Mouse (Mus musculus) hindbrain, embryonic 13.5 days (tissue): ENCODE measurements around the gene Gabbr1. TPM values are rescaled to one million over a fixed set of nuclear protein-coding genes. Genes with fewer than 3 reads are reported as not detected.

ENCODE experiments used
- ATAC-seq: fragments of 200-750 bp; cut with Nextera tagmentation; 2 replicates; pipeline ENCODE4 v1.8.0; 2017; ENCODE audit warnings: moderate TSS enrichment; ENCODE audit not compliant: low FRiP score
- H3K27ac ChIP-seq: fragments of 300-500 bp; sonication (generic); 2 replicates; pipeline ENCODE4 v1.5.1; 2015; ENCODE audit warnings: inconsistent platforms, mild to moderate bottlenecking, moderate library complexity
- H3K27me3 ChIP-seq: fragments of 300-500 bp; sonication (generic); 2 replicates; pipeline ENCODE4 v1.6.1; 2015; ENCODE audit warnings: mild to moderate bottlenecking, inconsistent platforms
- H3K36me3 ChIP-seq: fragments of 300-500 bp; sonication (generic); 2 replicates; pipeline ENCODE4 v1.6.1; 2015; ENCODE audit warnings: mild to moderate bottlenecking, inconsistent platforms
- H3K4me1 ChIP-seq: fragments of 300-500 bp; sonication (generic); replicated peaks from 2 replicates; pipeline ENCODE4 v1.6.1; 2015; ENCODE audit warnings: inconsistent platforms
- H3K4me2 ChIP-seq: fragments of 300-500 bp; sonication (generic); 2 replicates; pipeline ENCODE4 v1.6.1; 2015; ENCODE audit warnings: inconsistent platforms, mild to moderate bottlenecking, moderate library complexity
- H3K4me3 ChIP-seq: fragments of 300-500 bp; sonication (generic); 2 replicates; pipeline ENCODE4 v1.5.1; 2015; ENCODE audit warnings: mild to moderate bottlenecking, inconsistent platforms
- H3K9ac ChIP-seq: fragments of 300-500 bp; sonication (generic); 2 replicates; pipeline ENCODE4 v1.6.1; 2015; ENCODE audit warnings: mild to moderate bottlenecking, inconsistent platforms
- H3K9me3 ChIP-seq: fragments of 300-500 bp; sonication (generic); 2 replicates; pipeline ENCODE4 v1.6.1; 2016; ENCODE audit warnings: inconsistent platforms
- WGBS: fragments of 180-500 bp; shearing (Covaris S2); methylation state at CpG from one replicate; pipeline ENCODE4 v1.1.7; 2015; 5-methylcytosine and 5-hydroxymethylcytosine counted together
- polyA plus RNA-seq: library from polyadenylated mRNA; unstranded; fragments of >200 nt; fragmentation: Nextera tagmentation; extraction: Ambion mirVana; gene quantifications from 2 replicates; pipeline ENCODE4 v1.2.1, GENCODE M21; 2015

Gene Gabbr1
- 55.6 and 57.0 TPM in 2 replicates for polyA plus RNA-seq

DNA sequence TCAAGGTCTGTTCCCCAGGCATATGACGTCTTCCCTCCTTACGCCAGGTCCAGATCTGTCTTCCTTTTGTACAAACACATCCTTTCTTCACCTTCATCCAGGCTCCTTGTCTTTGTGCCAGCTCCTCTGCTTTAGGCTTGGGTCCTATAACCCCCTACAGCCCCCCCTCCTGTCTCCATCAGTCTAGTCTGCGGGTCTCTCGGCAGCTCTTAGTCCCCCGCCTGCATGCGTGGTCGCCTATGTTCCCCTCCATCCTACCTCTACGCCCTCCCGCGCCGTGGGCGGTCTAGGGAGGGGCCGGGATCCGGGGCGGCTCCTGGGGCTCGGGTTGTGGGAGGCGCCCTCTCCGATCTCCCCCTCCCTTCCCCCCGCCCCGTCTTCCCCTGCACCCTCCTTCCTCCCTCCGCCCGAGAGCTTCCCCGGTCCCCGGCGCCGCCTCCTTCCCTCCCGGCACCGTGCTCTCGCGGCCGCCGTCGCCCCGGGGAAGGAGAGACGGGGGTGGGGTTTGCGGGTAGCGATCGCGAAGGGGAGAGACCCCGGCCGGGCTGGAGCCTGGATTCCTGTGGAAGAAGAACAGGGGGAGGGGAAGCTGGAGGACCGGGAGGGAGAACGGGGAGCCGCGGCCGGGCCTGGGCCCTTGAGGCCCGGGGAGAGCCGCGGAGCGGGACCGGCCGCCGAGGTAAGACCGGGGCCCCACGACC, at the start of gene Gabbr1:
Gabbr1 (plus strand) TSS at position 356 of the 701 bp plus-strand sequence.
- no peaks in the 10 kb centered on the region for H3K36me3 ChIP-seq
- H3K27ac ChIP-seq: peak within 1 kb of the TSS; percentile 97
- H3K27me3 ChIP-seq: peaks cover 4% of the 10 kb centered on the region; the same call in 1 of the 2 replicates
- under 1% methylated on average over 43 of the region's 55 CpGs for WGBS
- peak within 1 kb of the TSS; percentile 86 for H3K4me3 ChIP-seq
- peak within 1 kb of the TSS; percentile 88 for H3K4me2 ChIP-seq
- H3K9ac ChIP-seq: peak within 1 kb of the TSS; percentile 98
- no peaks in the 10 kb centered on the region for H3K9me3 ChIP-seq
- peaks cover 39% of the 10 kb centered on the region for H3K4me1 ChIP-seq
- ATAC-seq: peak; percentile 80

DNA sequence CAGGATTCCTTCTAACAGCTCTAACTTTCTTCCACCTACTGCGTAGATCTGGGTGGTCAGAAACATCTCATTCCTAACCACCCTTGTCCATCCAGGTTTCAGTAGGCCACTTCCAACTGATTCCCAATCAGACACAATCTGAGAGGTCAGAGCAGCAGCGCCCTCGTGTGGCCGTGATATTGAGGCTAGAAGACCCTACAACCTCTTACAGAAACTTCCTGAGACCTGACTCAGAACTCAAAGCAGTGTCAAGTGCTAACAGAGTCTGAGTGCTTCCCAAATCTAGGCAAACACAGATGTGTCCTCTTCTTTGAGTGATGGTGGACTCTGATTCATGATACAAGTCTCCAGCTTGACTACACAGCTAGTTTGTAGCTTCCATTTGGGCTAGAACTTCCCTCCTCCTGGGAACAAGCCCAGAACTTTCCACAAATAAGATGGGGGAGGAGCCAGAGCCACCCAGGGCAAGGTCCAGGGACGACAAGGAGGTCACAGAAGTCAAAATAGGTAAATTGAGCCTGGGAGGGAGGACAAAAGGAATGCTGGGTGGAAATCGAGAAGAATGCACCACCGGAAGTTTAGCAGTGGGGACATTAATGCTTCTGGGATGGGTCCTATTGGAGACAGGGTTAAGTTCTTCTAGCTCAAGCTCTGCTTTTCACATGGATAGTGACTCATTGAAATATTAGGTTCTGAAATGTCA, 48.6 kb upstream of the Gabbr1 start:
- Histone ChIP-seq H3K36me3 (no peaks in the 10 kb centered on the region), H3K4me3 (no peak overlapping the region), H3K27me3 (no peaks in the 10 kb centered on the region), H3K4me2 (no peak overlapping the region), H3K4me1 (no peaks in the 10 kb centered on the region), H3K27ac (no peak overlapping the region), H3K9ac (no peak overlapping the region), H3K9me3 (no peaks in the 10 kb centered on the region)
- 35% methylated on average over 7 of the region's 7 CpGs for WGBS
- peak; percentile 65; the same call in 1 of the 2 replicates for ATAC-seq

- Histone ChIP-seq H3K9me3 (no peaks in the 10 kb centered on the region), H3K27ac (no peak overlapping the region), H3K27me3 (no peaks in the 10 kb centered on the region), H3K4me3 (no peak overlapping the region), H3K36me3 (no peaks in the 10 kb centered on the region), H3K9ac (no peak overlapping the region), H3K4me2 (no peak overlapping the region), H3K4me1 (0 out of 2 replicates have a peak, but pooled peaks cover 2% of the 10 kb centered on the region)
- no peak for ATAC-seq
- 75% methylated on average over 2 of the region's 2 CpGs for WGBS
Measured at GRCm38 (mm10) chr17:36998477-36998876, 47.3 kb upstream of the Gabbr1 start.

DNA sequence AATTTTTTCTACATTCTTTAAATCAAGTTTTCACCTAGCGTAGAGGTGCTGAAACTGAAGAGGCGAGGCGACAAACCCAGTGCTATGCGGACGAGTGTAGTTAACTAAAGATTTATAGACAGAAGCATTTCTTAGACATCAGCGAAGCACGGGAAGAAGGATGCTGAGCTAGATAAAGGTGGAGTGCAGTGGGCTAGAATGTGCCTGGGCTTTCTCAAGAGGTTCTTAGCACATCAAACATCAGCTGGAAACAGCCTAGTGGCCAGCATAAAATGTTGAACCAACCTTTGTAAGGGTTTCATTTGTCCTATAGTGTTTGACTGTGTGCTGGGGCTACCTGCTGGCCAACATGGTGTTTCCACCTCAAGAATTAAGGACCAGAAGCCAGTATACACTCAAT, 44.9 kb upstream of the Gabbr1 start, which contains the start of gene Zfp57:
Zfp57 (plus strand) TSS at position 301 of the 400 bp plus-strand sequence.
- ATAC-seq: no peak
- Histone ChIP-seq H3K4me2 (peak within 1 kb of the TSS; percentile 66), H3K27ac (peak within 1 kb of the TSS; percentile 98; the same call in 1 of the 2 replicates), H3K4me3 (peak within 1 kb of the TSS; percentile 86), H3K9ac (peak within 1 kb of the TSS; percentile 39; the same call in 1 of the 2 replicates), H3K9me3 (no peaks in the 10 kb centered on the region), H3K27me3 (no peaks in the 10 kb centered on the region), H3K36me3 (peaks cover 12% of the 10 kb centered on the region), H3K4me1 (peaks cover 20% of the 10 kb centered on the region)
- WGBS: 97% methylated on average over 7 of the region's 7 CpGs

- H3K27ac ChIP-seq: peak overlapping the region; percentile 98
- peak overlapping the region; percentile 66 for H3K4me2 ChIP-seq
- peak overlapping the region; percentile 96 for H3K9ac ChIP-seq
- no peaks in the 10 kb centered on the region for H3K27me3 ChIP-seq
- H3K36me3 ChIP-seq: peaks cover 28% of the 10 kb centered on the region
- peaks cover 23% of the 10 kb centered on the region for H3K4me1 ChIP-seq
- no peaks in the 10 kb centered on the region for H3K9me3 ChIP-seq
- H3K4me3 ChIP-seq: peak overlapping the region; percentile 86
- under 1% methylated on average over 49 of the region's 49 CpGs for WGBS
- peak; percentile 87 for ATAC-seq
Measured at GRCm38 (mm10) chr17:37002364-37003330, 43.1 kb upstream of the Gabbr1 start.

DNA sequence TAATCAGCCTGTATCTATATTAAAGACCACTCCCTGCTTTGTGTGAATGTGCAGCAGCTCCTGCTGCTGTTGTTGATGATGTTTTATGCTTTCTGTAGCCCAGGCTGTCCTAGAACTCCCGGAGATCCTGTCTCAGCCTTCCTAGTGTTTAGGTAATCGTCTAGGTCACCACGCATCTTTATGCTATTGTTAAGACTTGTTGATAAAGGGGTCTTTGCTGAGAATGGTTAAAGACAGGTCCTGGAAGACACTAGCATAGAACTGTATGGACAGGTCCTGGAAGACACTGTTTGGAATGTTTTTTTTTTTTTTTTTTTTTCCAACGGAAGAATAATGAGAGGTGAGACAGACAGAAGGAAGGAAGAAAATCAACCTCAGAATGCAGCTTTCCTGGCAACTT, 42.4 kb upstream of the Gabbr1 start:
- peak; percentile 2; the same call in 1 of the 2 replicates for ATAC-seq
- peak overlapping the region; percentile 86 for H3K4me3 ChIP-seq

GRCm38 (mm10) chr17:37008161-37008560, 37.6 kb upstream of the Gabbr1 start:
- H3K4me1 ChIP-seq: peaks cover 46% of the 10 kb centered on the region
- 92% methylated on average over 6 of the region's 6 CpGs for WGBS
- no peaks in the 10 kb centered on the region for H3K27me3 ChIP-seq
- H3K27ac ChIP-seq: no peak overlapping the region
- no peak overlapping the region for H3K4me3 ChIP-seq
- H3K36me3 ChIP-seq: peaks cover 70% of the 10 kb centered on the region
- no peak overlapping the region for H3K9ac ChIP-seq
- H3K4me2 ChIP-seq: no peak overlapping the region
- no peaks in the 10 kb centered on the region for H3K9me3 ChIP-seq
- ATAC-seq: no peak

More for the DNA sequence above, 42.4 kb upstream of the Gabbr1 start:
- H3K4me1 ChIP-seq: peaks cover 28% of the 10 kb centered on the region
- H3K36me3 ChIP-seq: peaks cover 36% of the 10 kb centered on the region
- peak overlapping the region; percentile 96 for H3K9ac ChIP-seq
- no peaks in the 10 kb centered on the region for H3K9me3 ChIP-seq
- peak overlapping the region; percentile 98 for H3K27ac ChIP-seq
- H3K27me3 ChIP-seq: no peaks in the 10 kb centered on the region
- 22% methylated on average over 4 of the region's 4 CpGs for WGBS
- H3K4me2 ChIP-seq: peak overlapping the region; percentile 66

GRCm38 (mm10) chr17:37009460-37010042, 36.2 kb upstream of the Gabbr1 start:
- WGBS: 93% methylated on average over 17 of the region's 17 CpGs
- no peak overlapping the region for H3K27ac ChIP-seq

DNA sequence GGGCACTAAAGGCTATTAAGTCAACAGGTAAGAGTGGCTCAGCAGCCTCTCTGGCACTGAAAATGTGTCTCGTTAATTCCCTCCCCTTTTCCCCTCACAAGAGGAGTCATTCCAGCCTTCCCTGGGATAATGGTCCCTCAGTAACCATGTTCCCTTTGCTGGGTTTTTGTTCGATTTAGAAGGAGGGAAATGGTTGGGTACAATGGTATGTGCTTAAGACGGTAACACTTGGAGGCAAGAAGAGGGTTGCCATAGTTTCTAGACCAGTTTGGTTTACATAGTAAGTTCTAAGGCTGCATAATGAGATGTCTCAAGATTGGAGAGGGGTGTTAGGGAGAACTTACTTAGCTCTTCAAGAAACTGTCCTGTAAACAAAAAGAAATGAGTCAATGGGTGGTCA, 34.0 kb upstream of the Gabbr1 start:
- Histone ChIP-seq H3K27ac (no peak overlapping the region), H3K27me3 (no peaks in the 10 kb centered on the region), H3K4me2 (no peak overlapping the region), H3K9ac (no peak overlapping the region), H3K9me3 (no peaks in the 10 kb centered on the region), H3K4me1 (peaks cover 26% of the 10 kb centered on the region), H3K4me3 (no peak overlapping the region), H3K36me3 (peaks cover 54% of the 10 kb centered on the region)
- WGBS: 85% methylated on average over 3 of the region's 3 CpGs
- no peak for ATAC-seq

More at GRCm38 (mm10) chr17:37009460-37010042, 36.2 kb upstream of the Gabbr1 start:
- H3K27me3 ChIP-seq: no peaks in the 10 kb centered on the region
- ATAC-seq: no peak
- peaks cover 33% of the 10 kb centered on the region for H3K4me1 ChIP-seq
- H3K9ac ChIP-seq: no peak overlapping the region
- H3K4me3 ChIP-seq: no peak overlapping the region
- H3K4me2 ChIP-seq: no peak overlapping the region
- H3K9me3 ChIP-seq: no peaks in the 10 kb centered on the region
- peaks cover 72% of the 10 kb centered on the region for H3K36me3 ChIP-seq

DNA sequence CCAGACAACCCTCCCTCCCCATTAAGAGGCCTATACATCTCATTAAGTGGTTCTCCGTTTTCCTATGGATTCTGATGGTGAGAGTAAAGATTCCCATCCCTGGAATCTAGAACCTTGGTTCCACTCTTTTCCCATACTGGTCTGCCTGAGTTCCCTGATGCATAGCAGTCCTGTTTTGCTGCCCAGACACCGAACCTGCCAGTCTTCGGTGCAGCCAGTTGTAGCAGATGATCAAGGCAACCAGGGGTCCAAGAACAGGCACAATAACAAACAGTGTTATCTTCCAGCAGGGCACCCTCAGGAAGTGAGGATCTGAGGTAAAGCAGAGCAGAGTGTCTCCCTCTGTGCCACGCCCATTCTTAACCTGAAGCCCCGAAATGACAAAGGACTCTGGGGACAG, 33.6 kb upstream of the Gabbr1 start:
- no peaks in the 10 kb centered on the region for H3K9me3 ChIP-seq
- H3K36me3 ChIP-seq: peaks cover 50% of the 10 kb centered on the region
- no peak overlapping the region for H3K4me2 ChIP-seq
- H3K4me3 ChIP-seq: no peak overlapping the region
- WGBS: 77% methylated on average over 5 of the region's 5 CpGs
- no peak overlapping the region for H3K9ac ChIP-seq
- H3K4me1 ChIP-seq: peaks cover 26% of the 10 kb centered on the region
- no peak overlapping the region for H3K27ac ChIP-seq
- no peaks in the 10 kb centered on the region for H3K27me3 ChIP-seq
- ATAC-seq: no peak

GRCm38 (mm10) chr17:37016333-37016732, 29.4 kb upstream of the Gabbr1 start:
- peaks cover 8% of the 10 kb centered on the region for H3K36me3 ChIP-seq
- no peak overlapping the region for H3K27ac ChIP-seq
- no peaks in the 10 kb centered on the region for H3K27me3 ChIP-seq
- H3K9ac ChIP-seq: no peak overlapping the region
- H3K9me3 ChIP-seq: no peaks in the 10 kb centered on the region
- peaks cover 14% of the 10 kb centered on the region for H3K4me1 ChIP-seq
- no peak overlapping the region for H3K4me3 ChIP-seq
- no peak for ATAC-seq
- no peak overlapping the region for H3K4me2 ChIP-seq
